Mouse (Mus musculus) liver, embryonic 14.5 days (tissue): Measurements from ENCODE around the gene CT030661.1.
"Not testable (repeated sequence)": the region's sequence is repeated elsewhere in the genome, so short reads cannot be mapped to it uniquely, and the experiment has no call there.

Experiments
- CTCF ChIP-seq: IDR thresholded peaks from 2 replicates; pipeline ENCODE4 v1.5.1; 2016; ENCODE audit warnings: antibody characterized with exemption, low read depth, control low read depth
- EP300 ChIP-seq: IDR thresholded peaks from 2 replicates; pipeline ENCODE4 v1.6.1; 2016; ENCODE audit warnings: antibody characterized with exemption, low read depth

DNA sequence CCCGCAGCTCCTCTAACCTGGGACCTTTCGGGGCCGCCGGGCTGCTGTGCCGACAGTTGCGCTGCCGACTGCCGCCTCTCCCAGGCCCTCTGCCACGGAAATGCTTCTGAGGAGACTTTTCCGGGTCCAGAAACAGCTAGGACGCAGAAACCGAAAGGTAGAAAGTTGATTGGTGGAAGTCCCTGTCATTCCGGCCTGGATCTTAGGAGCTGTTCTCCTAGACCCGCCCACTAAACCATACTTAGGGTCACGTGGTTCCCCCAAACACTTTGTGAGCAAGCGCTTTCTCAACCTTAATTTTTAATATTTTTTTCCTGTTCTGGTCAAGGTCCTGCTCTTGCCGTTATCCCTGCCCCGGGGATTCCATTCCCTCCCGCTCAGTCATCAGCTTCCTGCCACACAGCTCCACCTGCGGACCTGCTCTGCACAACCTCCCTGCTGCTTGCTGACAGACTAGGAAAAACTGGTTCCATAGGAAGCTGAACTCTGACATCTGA, at the start of gene CT030661.1:
- TF ChIP-seq CTCF, EP300: not testable (repeated sequence)
